Mouse (Mus musculus) heart, embryonic 16.5 days (tissue): ENCODE measurements around the gene Fam133b. TPM values are rescaled to one million over a fixed set of nuclear protein-coding genes. Genes with fewer than 3 reads are reported as not detected.
"Not testable (repeated sequence)": the region's sequence is repeated elsewhere in the genome, so short reads cannot be mapped to it uniquely, and the experiment has no call there.

Experiments used
- ATAC-seq: fragments of 200-750 bp; cut with Nextera tagmentation; replicated peaks from 2 replicates; pipeline ENCODE4 v1.8.0; 2017; ENCODE audit warnings: moderate number of reproducible peaks; ENCODE audit not compliant: insufficient read depth, low FRiP score; ENCODE audit errors: extremely low read depth
- H3K27ac ChIP-seq: fragments of 300-500 bp; sonication (generic); 2 replicates; pipeline ENCODE4 v1.5.1; 2014; ENCODE audit warnings: mild to moderate bottlenecking, low read length, control low read depth, moderate library complexity
- H3K27me3 ChIP-seq: fragments of 300-500 bp; sonication (generic); 2 replicates; pipeline ENCODE4 v1.6.1; 2014; ENCODE audit warnings: low read length, mixed read lengths; ENCODE audit not compliant: control insufficient read depth, insufficient read depth
- H3K36me3 ChIP-seq: fragments of 300-500 bp; sonication (generic); 2 replicates; pipeline ENCODE4 v1.6.1; 2014; ENCODE audit not compliant: control insufficient read depth, insufficient read depth
- H3K4me1 ChIP-seq: fragments of 300-500 bp; sonication (generic); 2 replicates; pipeline ENCODE4 v1.6.1; 2014; ENCODE audit warnings: low read length, mixed read lengths; ENCODE audit not compliant: control insufficient read depth, insufficient read depth
- H3K4me2 ChIP-seq: fragments of 300-500 bp; sonication (generic); 2 replicates; pipeline ENCODE4 v1.6.1; 2014; ENCODE audit warnings: low read depth, mild to moderate bottlenecking, control low read depth, low read length
- H3K4me3 ChIP-seq: fragments of 300-500 bp; sonication (generic); 2 replicates; pipeline ENCODE4 v1.5.1; 2014; ENCODE audit warnings: mild to moderate bottlenecking, control low read depth, low read length
- H3K9ac ChIP-seq: fragments of 300-500 bp; sonication (generic); 2 replicates; pipeline ENCODE4 v1.6.1; 2014; ENCODE audit warnings: low read length, control low read depth
- H3K9me3 ChIP-seq: fragments of 300-500 bp; sonication (generic); replicated peaks from 2 replicates; pipeline ENCODE4 v1.6.1; 2016; ENCODE audit warnings: low read length; ENCODE audit not compliant: control insufficient read depth
- WGBS: fragments of 180-500 bp; shearing (Covaris S2); extraction: QIAGEN DNeasy Blood & Tissue Kit; methylation state at CpG from one replicate; pipeline ENCODE4 v1.1.7; 2014; 5-methylcytosine and 5-hydroxymethylcytosine counted together
- polyA plus RNA-seq: library from polyadenylated mRNA; unstranded; fragments of >200 nt; fragmentation: Nextera tagmentation; extraction: Ambion mirVana; gene quantifications from 2 replicates; pipeline ENCODE4 v1.2.1, GENCODE M21; 2015

Fam133b gene
- polyA plus RNA-seq, 1 experiment from 2014 or later, result 15.2 TPM

DNA sequence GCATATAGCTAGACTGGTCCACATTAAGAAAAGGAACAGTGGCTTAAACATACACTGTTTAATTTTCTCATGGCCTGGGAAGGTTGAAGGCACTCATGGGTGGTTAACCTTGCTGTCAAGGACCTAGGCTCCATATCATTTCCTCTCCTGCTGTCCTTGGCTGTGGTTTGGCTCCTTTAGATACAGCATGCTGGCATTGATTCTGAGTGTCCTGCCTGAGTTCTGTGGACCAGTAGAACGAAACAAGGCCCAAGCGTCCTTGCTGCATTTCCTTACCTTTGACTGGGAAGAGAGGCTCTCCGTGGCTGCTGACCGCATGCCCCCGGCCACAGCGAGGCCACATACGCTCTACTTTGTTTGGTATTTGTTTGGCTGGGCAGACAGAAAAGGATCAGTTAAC lies 65.6 kb downstream of the Fam133b start:
- H3K9me3 ChIP-seq, result no peaks in the 10 kb centered on the region
- H3K4me2 ChIP-seq, result no peak overlapping the region
- no peak overlapping the region for H3K27ac ChIP-seq
- no peak for ATAC-seq
- peaks cover 28% of the 10 kb centered on the region for H3K36me3 ChIP-seq
- no peak overlapping the region for H3K9ac ChIP-seq
- H3K27me3 ChIP-seq, result no peaks in the 10 kb centered on the region
- WGBS, result 93% methylated on average over 7 of the region's 7 CpGs
- H3K4me1 ChIP-seq, result no peaks in the 10 kb centered on the region
- no peak overlapping the region for H3K4me3 ChIP-seq

DNA sequence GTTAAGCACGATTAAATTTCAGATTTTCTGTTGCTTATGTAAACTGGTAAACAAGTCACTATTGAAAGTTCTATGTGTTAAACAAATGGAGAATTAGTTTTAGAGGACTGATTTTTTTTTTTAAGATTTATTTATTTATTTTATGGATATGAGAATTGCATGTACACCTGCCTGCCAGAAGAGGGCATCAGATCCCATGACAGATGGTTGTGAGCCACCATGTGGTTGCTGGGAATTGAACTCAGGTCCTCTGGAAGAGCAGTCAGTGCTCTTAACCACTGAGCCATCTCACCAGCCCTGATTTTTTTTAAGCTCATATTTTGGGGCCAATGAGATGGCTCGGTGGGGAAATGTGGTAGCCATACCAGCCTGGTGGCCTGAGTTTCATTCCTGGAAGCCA lies 68.2 kb downstream of the Fam133b start:
- WGBS, result 90% methylated on average over 2 of the region's 2 CpGs
- ATAC-seq, H3K27ac ChIP-seq: not testable (repeated sequence)

More for the DNA sequence above, 68.2 kb downstream of the Fam133b start:
- H3K27me3 ChIP-seq, H3K4me1 ChIP-seq, H3K4me3 ChIP-seq, H3K4me2 ChIP-seq, H3K9me3 ChIP-seq, H3K9ac ChIP-seq: not testable (repeated sequence)
- peaks cover 22% of the 10 kb centered on the region for H3K36me3 ChIP-seq

Other genes starting within 250 kb of the Fam133b start
- 37.7 and 39.3 TPM in 2 replicates for gene Cdk6, start 202.3 kb upstream of the Fam133b start, polyA plus RNA-seq
- gene 1700109H08Rik, start 27.7 kb downstream of the Fam133b start, polyA plus RNA-seq, result 2.1 and 2.3 TPM in 2 replicates
- 11.1 and 11.4 TPM in 2 replicates for gene Pex1, start 52.2 kb downstream of the Fam133b start, polyA plus RNA-seq
- gene Rbm48, start 52.8 kb downstream of the Fam133b start, polyA plus RNA-seq, result 8.1 and 10.9 TPM in 2 replicates
- not detected in 2 replicates for gene Tmbim7, start 107.3 kb downstream of the Fam133b start, polyA plus RNA-seq
- gene Gatad1, start 113.4 kb downstream of the Fam133b start, polyA plus RNA-seq, result 56.9 and 58.3 TPM in 2 replicates